Mouse (Mus musculus) brain, adult 2 months (tissue): ENCODE results near the gene Stil.

ENCODE experiments used
- DNase-seq: peaks from one replicate; pipeline ENCODE4 v3.0.0; 2011; ENCODE audit warnings: low read depth, low spot score

Gene Stil

DNA sequence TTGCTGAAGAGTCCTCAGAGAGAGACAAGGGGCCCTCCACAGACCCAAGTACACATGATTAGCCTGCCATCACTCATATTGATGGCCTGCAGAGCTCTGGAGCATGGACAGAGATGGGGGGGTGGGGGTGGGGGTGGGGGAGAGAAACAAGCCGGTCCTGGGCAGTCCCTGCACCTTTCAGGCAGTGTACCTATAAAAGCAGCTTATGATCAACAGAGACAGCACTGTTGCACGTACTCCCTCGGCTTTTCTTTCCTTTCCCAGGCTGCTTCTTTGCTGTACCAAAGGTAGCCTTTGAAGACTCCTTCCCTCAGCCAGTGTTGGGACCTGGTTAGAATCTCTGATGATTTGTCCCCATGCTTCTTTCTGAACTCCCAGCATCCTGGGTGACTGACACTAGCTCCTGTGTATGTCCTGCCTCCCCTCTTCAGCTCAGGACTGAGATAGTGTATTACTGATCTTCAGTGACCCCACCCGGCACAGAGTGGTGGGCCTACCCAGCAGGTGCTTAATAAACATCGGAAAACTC is 79.9 kb downstream of the Stil start:
- no peak for DNase-seq

DNA sequence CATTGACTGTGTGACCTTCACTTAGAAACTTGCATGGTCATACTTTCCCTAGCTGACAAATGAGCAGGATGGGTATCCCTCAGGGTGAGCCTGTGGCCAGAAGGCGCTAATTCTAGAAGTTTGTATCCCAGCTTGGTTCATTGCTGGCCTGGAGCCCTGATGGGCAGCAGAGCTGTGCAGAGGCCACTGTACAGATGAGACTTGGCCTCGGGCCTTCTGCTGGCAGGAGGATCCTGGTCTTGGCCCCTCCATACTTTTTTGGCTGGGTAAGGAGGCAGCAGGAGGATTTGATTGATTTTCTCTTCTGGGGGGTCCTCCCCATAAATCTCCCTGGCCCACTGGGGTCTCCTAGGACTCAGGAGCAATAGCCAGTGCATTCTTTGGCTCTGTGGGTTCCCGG is 83.1 kb downstream of the Stil start:
- no peak for DNase-seq

DNA sequence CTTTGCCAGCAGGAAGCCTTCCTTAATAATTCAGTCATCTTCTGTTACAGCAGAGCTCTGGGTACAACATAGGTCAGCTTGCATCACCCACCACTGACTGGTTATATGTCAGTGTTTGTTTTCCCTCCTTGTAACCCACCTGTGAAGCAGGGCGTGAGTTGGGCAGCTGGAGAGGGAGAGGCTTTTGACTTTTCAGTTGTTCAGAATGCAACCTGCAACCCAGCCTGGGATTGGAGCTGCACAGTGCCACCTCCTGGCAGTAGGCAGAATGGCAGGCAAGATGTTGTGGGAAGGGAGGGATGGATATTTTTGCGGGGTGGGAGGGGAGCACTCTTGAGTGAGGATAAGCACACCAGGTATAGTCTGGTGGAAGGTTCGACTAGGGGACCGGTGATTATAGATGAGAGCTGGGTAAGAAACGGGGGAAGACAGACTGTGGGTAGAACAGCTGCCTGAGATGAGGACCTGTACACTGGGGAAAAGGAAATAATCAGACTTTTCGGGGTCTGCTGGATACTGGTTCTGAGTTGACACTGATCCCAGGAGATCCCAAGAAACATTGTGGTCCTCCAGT is 85.7 kb downstream of the Stil start:
- peak; percentile 54 for DNase-seq

DNA sequence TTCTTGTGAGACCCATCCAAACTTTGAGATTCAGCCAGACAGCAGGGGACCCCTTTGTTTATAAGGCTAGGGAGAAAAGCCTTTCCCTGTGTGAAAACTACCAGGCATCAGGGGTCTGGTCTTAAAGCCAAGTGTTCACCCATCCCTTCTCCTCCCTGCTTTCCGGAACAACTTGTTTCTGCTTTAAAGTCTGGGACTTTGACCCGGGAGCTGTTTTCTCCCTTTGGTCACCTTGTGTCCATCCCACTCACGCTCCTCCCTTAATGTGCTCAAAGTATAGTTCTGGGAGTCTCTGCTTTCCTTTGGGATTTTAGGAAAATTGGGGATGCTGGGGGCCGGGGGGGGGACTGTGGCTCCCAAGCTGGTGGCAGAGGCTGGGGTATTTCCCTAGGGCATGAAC is 86.3 kb downstream of the Stil start:
- no peak for DNase-seq

DNA sequence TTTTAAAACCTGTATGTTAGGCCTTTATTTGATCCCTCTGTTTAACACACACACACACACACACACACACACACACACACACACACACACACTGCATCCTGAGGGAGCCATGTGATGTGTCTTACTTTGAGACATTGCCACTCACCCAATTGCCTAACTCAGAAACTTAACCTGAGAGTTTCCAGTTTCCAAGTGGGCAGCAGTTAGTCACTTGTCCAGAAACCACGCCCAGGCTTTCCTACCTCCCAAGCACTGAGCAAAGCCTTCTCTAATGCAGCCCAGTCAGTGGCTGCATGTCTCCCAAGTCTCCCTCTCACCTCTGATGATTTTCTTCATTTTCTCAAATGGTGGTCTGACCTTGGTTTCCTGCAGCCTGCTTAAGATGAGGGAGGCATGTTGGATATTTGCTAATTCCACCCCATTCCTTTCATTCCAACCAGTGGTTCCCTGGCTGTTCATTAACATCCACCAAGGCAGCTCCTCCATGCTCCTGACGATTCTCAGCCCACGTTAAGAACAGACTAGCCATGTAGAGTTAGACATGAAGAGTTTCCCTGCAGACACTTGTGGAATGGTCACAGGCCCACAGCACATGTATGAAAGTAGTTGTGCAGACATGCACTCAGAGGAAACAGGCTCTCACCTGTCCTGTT is 86.9 kb downstream of the Stil start:
- DNase-seq = no peak

DNA sequence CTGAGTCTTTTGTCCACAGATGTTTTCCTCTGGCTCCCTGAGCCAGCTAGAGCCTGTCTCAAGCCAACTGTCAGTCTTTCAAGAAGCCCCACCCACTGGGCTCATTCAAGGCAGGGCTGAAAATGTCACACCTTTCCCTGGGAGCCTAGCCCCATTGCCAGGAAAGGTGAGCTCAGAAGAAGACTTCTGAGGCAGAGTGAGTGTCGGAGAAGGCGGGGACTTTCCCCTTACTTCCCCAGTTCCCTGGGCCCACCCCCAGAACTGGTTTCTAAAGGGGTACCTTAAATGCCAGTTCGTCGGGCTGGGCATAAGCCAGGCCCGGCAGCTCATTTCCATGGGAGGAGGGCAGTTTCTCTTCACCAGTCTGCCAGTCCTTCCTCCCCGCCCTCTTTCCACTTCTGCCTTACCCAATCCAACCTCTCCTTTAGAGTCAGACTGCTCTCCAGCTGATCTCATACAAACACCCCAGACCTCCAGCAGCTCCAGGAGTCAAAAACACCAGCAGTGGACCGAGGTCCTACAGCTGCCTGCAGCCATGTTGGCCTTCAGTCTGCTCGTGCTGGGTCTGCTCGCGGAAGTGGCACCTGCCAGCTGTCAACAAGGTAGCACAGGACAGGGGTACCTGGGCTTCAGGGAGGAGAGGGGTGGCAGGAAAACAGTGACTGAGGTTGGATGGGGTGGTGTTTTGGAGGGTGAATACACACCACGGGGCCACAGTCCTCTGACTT is 88.8 kb downstream of the Stil start, which contains the start of gene Pdzk1ip1:
TSS of gene Pdzk1ip1 (plus strand) at position 98 of the 728 bp plus-strand sequence.
- DNase-seq = no peak

DNA sequence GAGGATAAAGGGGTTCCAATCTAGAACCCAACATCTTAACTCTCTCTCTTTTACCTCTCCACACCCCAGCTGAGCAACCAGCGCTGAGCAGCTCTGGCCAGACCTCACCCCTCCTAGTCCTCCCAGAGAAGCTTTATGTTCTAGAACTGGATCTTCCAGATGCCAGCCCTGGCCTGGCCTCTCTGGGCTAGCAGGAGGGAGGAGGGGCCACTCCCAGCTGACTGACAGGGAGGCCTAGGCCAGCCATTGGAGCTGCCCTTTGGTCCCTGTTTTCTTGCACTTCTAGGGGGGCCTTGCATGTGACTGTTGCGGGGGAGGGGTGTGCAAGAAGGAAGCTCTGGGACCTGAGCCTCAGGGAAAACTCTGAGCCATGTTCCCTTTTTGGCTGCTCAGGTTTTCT is 90.6 kb downstream of the Stil start:
- DNase-seq = no peak

DNA sequence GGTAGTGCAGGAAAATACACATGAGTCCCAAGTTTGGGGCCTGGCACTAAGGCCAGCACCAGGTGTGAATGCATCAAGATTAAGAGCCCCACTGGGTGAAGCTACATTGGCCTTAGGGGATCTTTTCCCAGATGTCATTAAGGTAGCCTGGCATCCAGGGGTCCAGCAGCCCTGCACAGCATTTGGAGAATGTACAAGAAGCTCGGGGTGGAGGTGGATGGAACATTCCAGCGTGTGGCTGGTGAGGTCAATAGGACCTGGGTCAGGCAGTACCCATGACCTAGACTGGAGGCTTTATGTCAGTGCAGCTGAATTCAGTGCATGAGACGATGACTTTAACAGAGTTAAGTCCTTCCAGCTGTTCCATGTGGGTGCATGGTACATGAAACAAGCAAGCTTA is 91.8 kb downstream of the Stil start:
- no peak for DNase-seq
